Mouse (Mus musculus) layer of hippocampus, adult 9-11 months (tissue): ENCODE measurements around the gene Tmigd3.
"Not testable (repeated sequence)": the region's sequence is repeated elsewhere in the genome, so short reads cannot be mapped to it uniquely, and the experiment has no call there.

ENCODE experiments used
- DNase-seq: peaks from one replicate; pipeline ENCODE4 v3.0.0; 2022

The Tmigd3 gene

GRCm38 (mm10) chr3:105904721-105905120, 34.0 kb downstream of the Tmigd3 start:
- DNase-seq = no peak

- DNase-seq = no peak
Observed at GRCm38 (mm10) chr3:105907956-105908655, 37.4 kb downstream of the Tmigd3 start.

- DNase-seq = no peak
Observed at GRCm38 (mm10) chr3:105908976-105909375, 38.3 kb downstream of the Tmigd3 start.

- peak; percentile 54 for DNase-seq
Observed at GRCm38 (mm10) chr3:105910519-105911190, 40.0 kb downstream of the Tmigd3 start.

- no peak for DNase-seq
Observed at GRCm38 (mm10) chr3:105912097-105912880, 41.6 kb downstream of the Tmigd3 start.

GRCm38 (mm10) chr3:105913839-105914681, 43.4 kb downstream of the Tmigd3 start:
- no peak for DNase-seq

GRCm38 (mm10) chr3:105915281-105915680, 44.6 kb downstream of the Tmigd3 start:
- DNase-seq = no peak

GRCm38 (mm10) chr3:105916455-105916854, 45.8 kb downstream of the Tmigd3 start:
- not testable (repeated sequence) for DNase-seq

- no peak for DNase-seq
Observed at GRCm38 (mm10) chr3:105917656-105918354, 47.1 kb downstream of the Tmigd3 start.

GRCm38 (mm10) chr3:105918355-105918745, 47.6 kb downstream of the Tmigd3 start:
- DNase-seq = no peak

GRCm38 (mm10) chr3:105920743-105921142, 50.0 kb downstream of the Tmigd3 start:
- DNase-seq = not testable (repeated sequence)

GRCm38 (mm10) chr3:105921959-105922358, 51.3 kb downstream of the Tmigd3 start:
- DNase-seq = no peak

- no peak for DNase-seq
Observed at GRCm38 (mm10) chr3:105924616-105925015, 53.9 kb downstream of the Tmigd3 start.

GRCm38 (mm10) chr3:105927561-105928194, 57.0 kb downstream of the Tmigd3 start:
- DNase-seq = no peak

- DNase-seq = no peak
Observed at GRCm38 (mm10) chr3:105928195-105928569, 57.5 kb downstream of the Tmigd3 start.

GRCm38 (mm10) chr3:105928781-105929180, 58.1 kb downstream of the Tmigd3 start:
- DNase-seq = no peak

GRCm38 (mm10) chr3:105929821-105930220, 59.1 kb downstream of the Tmigd3 start:
- DNase-seq = no peak

GRCm38 (mm10) chr3:105931095-105931494, 60.4 kb downstream of the Tmigd3 start:
- DNase-seq = no peak

GRCm38 (mm10) chr3:105932240-105933071, 61.8 kb downstream of the Tmigd3 start, which contains the start of gene I830077J02Rik:
TSS of gene I830077J02Rik (minus strand) at chr3:105932664.
- DNase-seq = no peak

- no peak for DNase-seq
Observed at GRCm38 (mm10) chr3:105933926-105934325, 63.2 kb downstream of the Tmigd3 start.

- DNase-seq = no peak
Observed at GRCm38 (mm10) chr3:105935033-105935432, 64.3 kb downstream of the Tmigd3 start.
